ENCODE assay signal across 11 mouse cellular contexts in the genomic region with DNA sequence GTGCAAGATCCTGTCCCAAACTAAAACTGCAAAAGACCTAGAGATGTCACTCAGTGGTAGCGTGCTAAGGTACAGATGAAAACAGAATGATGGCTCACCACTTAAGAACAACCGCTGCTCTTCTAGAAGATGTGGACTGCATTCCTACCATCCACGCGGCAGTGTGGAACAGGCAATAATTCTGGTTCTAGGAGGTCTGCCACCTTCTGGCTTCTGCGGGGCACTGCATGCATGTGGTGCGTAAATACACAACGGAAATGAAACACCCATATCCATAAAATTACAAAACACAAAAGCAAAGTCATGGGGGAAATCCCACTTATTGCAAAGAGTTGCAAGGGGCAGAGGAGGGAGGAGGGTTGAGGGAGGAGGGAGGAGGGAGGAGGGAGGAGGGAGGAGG. TPM values are rescaled to one million over a fixed set of nuclear protein-coding genes. Genes with fewer than 3 reads are reported as not detected.
DNase-seq lines count a peak whose midpoint lies in the region; ATAC-seq and TF ChIP-seq lines count a peak whose summit lies in the region.
"Had no signal": no experiment of that assay in that cellular context is flagged by ENCODE, and none has a peak within 500 bp of the region (broad histone marks: within the 10 kb centered on the region; RNA-seq: fewer than 3 reads in every experiment).

No protein-coding gene starts in this region.

- 82% methylated on average over 7 of the region's 7 CpGs for WGBS in lung, embryonic 14.5 days

- no peaks in the 10 kb centered on the region for H3K27me3 ChIP-seq in lung, embryonic 14.5 days (ENCODE audit: insufficient read depth, low read length)

- H3K36me3 ChIP-seq in lung, embryonic 14.5 days (ENCODE audit: insufficient read depth), result no peaks in the 10 kb centered on the region

- no peaks in the 10 kb centered on the region for H3K4me1 ChIP-seq in lung, embryonic 14.5 days (ENCODE audit: insufficient read depth)

- intact Hi-C loops in heart, postnatal 36 days (cut with DNase I), result no loop called here

- H3K9me3 ChIP-seq in lung, embryonic 14.5 days (ENCODE audit: low read depth, low read length), result no peaks in the 10 kb centered on the region

- no peak overlapping the region for H3K27ac ChIP-seq in lung, embryonic 14.5 days (ENCODE audit: low read depth)

- H3K9ac ChIP-seq in lung, embryonic 14.5 days, result no peak overlapping the region

- no peak overlapping the region for H3K4me3 ChIP-seq in lung, embryonic 14.5 days (ENCODE audit: low read depth, low read length)

- DNase-seq in heart, postnatal 4 days, result peak; percentile 32
- no peak for DNase-seq in heart, postnatal 36 days
- DNase-seq in lung, embryonic 14.5 days, result peak; percentile 19
- DNase-seq in lung, postnatal 36 days, result no peak
- DNase-seq in cerebellum, adult 11 months, result peak; percentile 23
- no peak for DNase-seq in left cerebral cortex, adult 11 months (ENCODE audit: low spot score)
- DNase-seq in right cerebral cortex, postnatal 4 days, result no peak
- DNase-seq: heart, postnatal 10 days; kidney, adult 11 months; lung, postnatal 14 days had no signal

- no peak for ATAC-seq in lung, embryonic 14.5 days (ENCODE audit: insufficient read depth)
- peak; percentile 51; the same call in 1 of the 2 replicates for ATAC-seq in megakaryocyte, adult 5-6 weeks (ENCODE audit: poor library complexity, severe bottlenecking)

- H3K4me2 ChIP-seq in lung, embryonic 14.5 days, result no peak overlapping the region

- peak; percentile 35 for TF ChIP-seq CTCF in lung, embryonic 14.5 days (IDR thresholded peaks at IDR 0.05; ENCODE audit: low read depth)

RNA-seq across cellular contexts. Expression of gene Map3k7cl, which starts 25.8 kb away (rescaled TPM):
- 1 to 10 TPM; 9.4 to 9.5 TPM for total RNA-seq in heart, postnatal 4 days (2021)
- total RNA-seq in heart, postnatal 36 days (2021), result 1 to 10 TPM; 1.9 to 2.1 TPM
- polyA plus RNA-seq in lung, embryonic 14.5 days (2014; fragmentation: Nextera tagmentation; extraction: Ambion mirVana), result 0.21 and 0.32 TPM in 2 replicates
- total RNA-seq in megakaryocyte, adult 5-6 weeks (2015), result not detected in 2 replicates
- not detected in 2 replicates for total RNA-seq in megakaryocyte, adult 5-6 weeks (2017)

Comparison
In these comparisons a context has a peak if more than half of its experiments do, and no peak if none do; other contexts are left out.
1. DNase-seq: peak in heart, postnatal 4 days (single experiment), lung, embryonic 14.5 days (single experiment) and cerebellum, adult 11 months (single experiment); none in heart, postnatal 36 days (0 of 2), lung, postnatal 36 days (single experiment), left cerebral cortex, adult 11 months (single experiment) and right cerebral cortex, postnatal 4 days (single experiment).